Mouse (Mus musculus) G1E-ER4 (cell line): Measurements from ENCODE around the gene Fbxo31. TPM values are rescaled to one million over a fixed set of nuclear protein-coding genes. Genes with fewer than 3 reads are reported as not detected.

Experiments
- GATA1 ChIP-seq: IDR thresholded peaks from one replicate; pipeline ENCODE4 v1.8.0; 2012; ENCODE audit warnings: low read length, inconsistent platforms
- polyA plus RNA-seq: library from polyadenylated mRNA; stranded (reverse); fragments of >175 nt; gene quantifications from 2 replicates; pipeline ENCODE4 v1.2.3, GENCODE M21; 2012

The Fbxo31 gene
- polyA plus RNA-seq: 30.9 and 36.6 TPM in 2 replicates

- TF ChIP-seq GATA1: no peak
These were observed at the start of gene Fbxo31 for GRCm38 (mm10) chr8:121578676-121579451. Gene Fbxo31, minus strand, starts transcription at chr8:121578806.

GRCm38 (mm10) chr8:121623043-121623442, 44.4 kb upstream of the Fbxo31 start:
- no peak for TF ChIP-seq GATA1

- TF ChIP-seq GATA1: no peak
These were observed 43.3 kb upstream of the Fbxo31 start for GRCm38 (mm10) chr8:121621879-121622278.

- TF ChIP-seq GATA1: no peak
These were observed 42.4 kb upstream of the Fbxo31 start for GRCm38 (mm10) chr8:121620801-121621516.

- no peak for TF ChIP-seq GATA1
These were observed 40.9 kb upstream of the Fbxo31 start for GRCm38 (mm10) chr8:121619401-121619995.

GRCm38 (mm10) chr8:121613419-121613818, 34.8 kb upstream of the Fbxo31 start:
- TF ChIP-seq GATA1: no peak

GRCm38 (mm10) chr8:121609916-121610315, 31.3 kb upstream of the Fbxo31 start:
- no peak for TF ChIP-seq GATA1

- TF ChIP-seq GATA1: no peak
These were observed 30.6 kb upstream of the Fbxo31 start for GRCm38 (mm10) chr8:121609251-121609650.

GRCm38 (mm10) chr8:121607661-121608060, 29.1 kb upstream of the Fbxo31 start:
- no peak for TF ChIP-seq GATA1

GRCm38 (mm10) chr8:121603801-121604200, 25.2 kb upstream of the Fbxo31 start:
- TF ChIP-seq GATA1: no peak

- TF ChIP-seq GATA1: no peak
These were observed 24.3 kb upstream of the Fbxo31 start for GRCm38 (mm10) chr8:121602860-121603259.

- no peak for TF ChIP-seq GATA1
These were observed 23.8 kb upstream of the Fbxo31 start for GRCm38 (mm10) chr8:121602411-121602810.

GRCm38 (mm10) chr8:121599842-121600241, 21.2 kb upstream of the Fbxo31 start:
- no peak for TF ChIP-seq GATA1

GRCm38 (mm10) chr8:121598892-121599291, 20.3 kb upstream of the Fbxo31 start:
- TF ChIP-seq GATA1: no peak

- TF ChIP-seq GATA1: no peak
These were observed 19.6 kb upstream of the Fbxo31 start for GRCm38 (mm10) chr8:121598190-121598589.

- TF ChIP-seq GATA1: no peak
These were observed 15.4 kb upstream of the Fbxo31 start for GRCm38 (mm10) chr8:121593983-121594382.
